Mouse (Mus musculus) hindbrain, embryonic 16.5 days (tissue): ENCODE results near the gene Slc45a1. TPM values are rescaled to one million over a fixed set of nuclear protein-coding genes. Genes with fewer than 3 reads are reported as not detected.

Experiments
- ATAC-seq: fragments of 200-750 bp; cut with Nextera tagmentation; 2 replicates; pipeline ENCODE4 v1.8.0; 2017; ENCODE audit warnings: moderate TSS enrichment, moderate library complexity
- H3K27ac ChIP-seq: fragments of 300-500 bp; sonication (generic); 2 replicates; pipeline ENCODE4 v1.5.1; 2014; ENCODE audit warnings: low read depth, mild to moderate bottlenecking, control low read depth, low read length, moderate library complexity
- H3K27me3 ChIP-seq: fragments of 300-500 bp; sonication (generic); replicated peaks from 2 replicates; pipeline ENCODE4 v1.6.1; 2014; ENCODE audit warnings: low read length; ENCODE audit not compliant: control insufficient read depth, insufficient read depth
- H3K36me3 ChIP-seq: fragments of 300-500 bp; sonication (generic); 2 replicates; pipeline ENCODE4 v1.6.1; 2014; ENCODE audit warnings: mild to moderate bottlenecking, low read length, moderate library complexity, mixed read lengths; ENCODE audit not compliant: control insufficient read depth, insufficient read depth
- H3K4me1 ChIP-seq: fragments of 300-500 bp; sonication (generic); 2 replicates; pipeline ENCODE4 v1.6.1; 2014; ENCODE audit warnings: low read depth, low read length; ENCODE audit not compliant: control insufficient read depth, insufficient read depth
- H3K4me2 ChIP-seq: fragments of 300-500 bp; sonication (generic); 2 replicates; pipeline ENCODE4 v1.6.1; 2014; ENCODE audit warnings: mild to moderate bottlenecking, low read length, control low read depth, moderate library complexity
- H3K4me3 ChIP-seq: fragments of 300-500 bp; sonication (generic); 2 replicates; pipeline ENCODE4 v1.5.1; 2014; ENCODE audit warnings: mild to moderate bottlenecking, low read length, control low read depth, moderate library complexity
- H3K9ac ChIP-seq: fragments of 300-500 bp; sonication (generic); 2 replicates; pipeline ENCODE4 v1.6.1; 2014; ENCODE audit warnings: low read depth, mild to moderate bottlenecking, control low read depth, low read length, moderate library complexity
- H3K9me3 ChIP-seq: fragments of 300-500 bp; sonication (generic); 2 replicates; pipeline ENCODE4 v1.6.1; 2014; ENCODE audit warnings: mild to moderate bottlenecking, low read length, moderate library complexity; ENCODE audit not compliant: control insufficient read depth
- WGBS: fragments of 180-500 bp; shearing (Covaris S2); extraction: QIAGEN DNeasy Blood & Tissue Kit; methylation state at CpG from one replicate; pipeline ENCODE4 v1.1.7; 2014; 5-methylcytosine and 5-hydroxymethylcytosine counted together
- polyA plus RNA-seq: library from polyadenylated mRNA; unstranded; fragments of >200 nt; fragmentation: Nextera tagmentation; extraction: Ambion mirVana; gene quantifications from 2 replicates; pipeline ENCODE4 v1.2.1, GENCODE M21; 2015

The Slc45a1 gene
- polyA plus RNA-seq, 1 experiment from 2014 or later, result 44.7 TPM

GRCm38 (mm10) chr4:150636635-150637034, 15.3 kb downstream of the Slc45a1 start:
- Histone ChIP-seq H3K4me2 (no peak overlapping the region), H3K4me3 (no peak overlapping the region), H3K36me3 (peaks cover 20% of the 10 kb centered on the region), H3K9ac (no peak overlapping the region), H3K27ac (no peak overlapping the region), H3K4me1 (no peaks in the 10 kb centered on the region), H3K9me3 (no peaks in the 10 kb centered on the region), H3K27me3 (no peaks in the 10 kb centered on the region)
- ATAC-seq, result no peak
- 83% methylated on average over 6 of the region's 6 CpGs for WGBS

- no peak for ATAC-seq
- WGBS, result 83% methylated on average over 10 of the region's 10 CpGs
- H3K27ac ChIP-seq, result no peak overlapping the region
Observed at GRCm38 (mm10) chr4:150635568-150635967, 16.4 kb downstream of the Slc45a1 start.

GRCm38 (mm10) chr4:150629266-150629665, 22.7 kb downstream of the Slc45a1 start:
- no peak for ATAC-seq
- no peak overlapping the region for H3K4me3 ChIP-seq
- no peak overlapping the region for H3K4me2 ChIP-seq
- no peaks in the 10 kb centered on the region for H3K27me3 ChIP-seq
- no peak overlapping the region for H3K9ac ChIP-seq
- H3K27ac ChIP-seq, result no peak overlapping the region
- WGBS, result 75% methylated on average over 11 of the region's 11 CpGs
- no peaks in the 10 kb centered on the region for H3K9me3 ChIP-seq
- H3K4me1 ChIP-seq, result no peaks in the 10 kb centered on the region; the same call in 1 of the 2 replicates
- H3K36me3 ChIP-seq, result peaks cover 5% of the 10 kb centered on the region; the same call in 1 of the 2 replicates

More at GRCm38 (mm10) chr4:150635568-150635967, 16.4 kb downstream of the Slc45a1 start:
- no peaks in the 10 kb centered on the region for H3K27me3 ChIP-seq
- peaks cover 20% of the 10 kb centered on the region for H3K36me3 ChIP-seq
- no peak overlapping the region for H3K4me3 ChIP-seq
- H3K4me2 ChIP-seq, result no peak overlapping the region
- no peaks in the 10 kb centered on the region for H3K4me1 ChIP-seq
- no peak overlapping the region for H3K9ac ChIP-seq
- H3K9me3 ChIP-seq, result no peaks in the 10 kb centered on the region

GRCm38 (mm10) chr4:150625951-150626732, 25.8 kb downstream of the Slc45a1 start:
- no peak for ATAC-seq
- 42% methylated on average over 6 of the region's 6 CpGs for WGBS

GRCm38 (mm10) chr4:150625425-150625824, 26.5 kb downstream of the Slc45a1 start:
- no peaks in the 10 kb centered on the region; the same call in 1 of the 2 replicates for H3K4me1 ChIP-seq
- H3K4me3 ChIP-seq, result no peak overlapping the region
- H3K9me3 ChIP-seq, result no peaks in the 10 kb centered on the region
- 48% methylated on average over 1 of the region's 1 CpGs for WGBS
- no peaks in the 10 kb centered on the region for H3K27me3 ChIP-seq
- H3K36me3 ChIP-seq, result peaks cover 6% of the 10 kb centered on the region; the same call in 1 of the 2 replicates
- ATAC-seq, result peak; percentile 59; the same call in 1 of the 2 replicates
- no peak overlapping the region for H3K9ac ChIP-seq
- H3K27ac ChIP-seq, result no peak overlapping the region
- H3K4me2 ChIP-seq, result no peak overlapping the region

More at GRCm38 (mm10) chr4:150625951-150626732, 25.8 kb downstream of the Slc45a1 start:
- Histone ChIP-seq H3K27ac (no peak overlapping the region), H3K9me3 (no peaks in the 10 kb centered on the region), H3K4me2 (no peak overlapping the region), H3K4me1 (no peaks in the 10 kb centered on the region; the same call in 1 of the 2 replicates), H3K4me3 (no peak overlapping the region), H3K36me3 (peaks cover 6% of the 10 kb centered on the region; the same call in 1 of the 2 replicates), H3K27me3 (no peaks in the 10 kb centered on the region), H3K9ac (no peak overlapping the region)

- Histone ChIP-seq H3K36me3 (peaks cover 8% of the 10 kb centered on the region; the same call in 1 of the 2 replicates), H3K9me3 (no peaks in the 10 kb centered on the region), H3K4me3 (no peak overlapping the region), H3K4me1 (no peaks in the 10 kb centered on the region; the same call in 1 of the 2 replicates), H3K4me2 (no peak overlapping the region), H3K9ac (no peak overlapping the region), H3K27ac (no peak overlapping the region), H3K27me3 (no peaks in the 10 kb centered on the region)
- ATAC-seq, result no peak
- 87% methylated on average over 4 of the region's 4 CpGs for WGBS
Observed at GRCm38 (mm10) chr4:150624933-150625332, 27.0 kb downstream of the Slc45a1 start.

- no peak overlapping the region for H3K4me2 ChIP-seq
- no peak overlapping the region; the same call in 1 of the 2 replicates for H3K9ac ChIP-seq
- ATAC-seq, result no peak
- no peak overlapping the region for H3K4me3 ChIP-seq
- WGBS, result 72% methylated on average over 11 of the region's 11 CpGs
- peaks cover 11% of the 10 kb centered on the region for H3K36me3 ChIP-seq
- H3K9me3 ChIP-seq, result no peaks in the 10 kb centered on the region
- H3K27me3 ChIP-seq, result no peaks in the 10 kb centered on the region
- H3K4me1 ChIP-seq, result no peaks in the 10 kb centered on the region; the same call in 1 of the 2 replicates
- H3K27ac ChIP-seq, result no peak overlapping the region
Observed at GRCm38 (mm10) chr4:150624214-150624823, 27.7 kb downstream of the Slc45a1 start.

GRCm38 (mm10) chr4:150622641-150623040, 29.3 kb downstream of the Slc45a1 start:
- H3K36me3 ChIP-seq, result peaks cover 24% of the 10 kb centered on the region
- H3K9ac ChIP-seq, result no peak overlapping the region
- no peak overlapping the region for H3K27ac ChIP-seq
- no peak overlapping the region for H3K4me2 ChIP-seq
- H3K4me3 ChIP-seq, result no peak overlapping the region
- no peaks in the 10 kb centered on the region for H3K27me3 ChIP-seq
- no peaks in the 10 kb centered on the region for H3K9me3 ChIP-seq
- WGBS, result 89% methylated on average over 13 of the region's 13 CpGs
- no peak for ATAC-seq
- no peaks in the 10 kb centered on the region; the same call in 1 of the 2 replicates for H3K4me1 ChIP-seq

GRCm38 (mm10) chr4:150619011-150619410, 33.0 kb downstream of the Slc45a1 start:
- H3K4me1 ChIP-seq, result no peaks in the 10 kb centered on the region; the same call in 1 of the 2 replicates
- no peak for ATAC-seq
- H3K27ac ChIP-seq, result 0 out of 2 replicates have a peak overlapping the region, but pooled peaks have one; percentile 4
- H3K9me3 ChIP-seq, result no peaks in the 10 kb centered on the region
- no peak overlapping the region for H3K9ac ChIP-seq
- H3K4me2 ChIP-seq, result no peak overlapping the region
- H3K4me3 ChIP-seq, result no peak overlapping the region
- H3K36me3 ChIP-seq, result peaks cover 58% of the 10 kb centered on the region
- H3K27me3 ChIP-seq, result no peaks in the 10 kb centered on the region
- 80% methylated on average over 7 of the region's 7 CpGs for WGBS
